Mouse (Mus musculus) T-cell, adult 2 months (primary cell): ENCODE measurements around the gene Ip6k2.
A peak's percentile ranks its signal among the peaks of the same experiment; 100 is the strongest.

Experiments used
- DNase-seq: peaks from one replicate; pipeline ENCODE4 v3.0.0; 2022; ENCODE audit warnings: low spot score

Gene Ip6k2

GRCm38 (mm10) chr9:108783548-108784463 is at the start of gene Ip6k2:
Gene Ip6k2, plus strand, starts transcription at chr9:108783796.
- peak; percentile 90 for DNase-seq

- DNase-seq = no peak
These were observed 49.0 kb upstream of the Ip6k2 start for GRCm38 (mm10) chr9:108734626-108735025.

DNA sequence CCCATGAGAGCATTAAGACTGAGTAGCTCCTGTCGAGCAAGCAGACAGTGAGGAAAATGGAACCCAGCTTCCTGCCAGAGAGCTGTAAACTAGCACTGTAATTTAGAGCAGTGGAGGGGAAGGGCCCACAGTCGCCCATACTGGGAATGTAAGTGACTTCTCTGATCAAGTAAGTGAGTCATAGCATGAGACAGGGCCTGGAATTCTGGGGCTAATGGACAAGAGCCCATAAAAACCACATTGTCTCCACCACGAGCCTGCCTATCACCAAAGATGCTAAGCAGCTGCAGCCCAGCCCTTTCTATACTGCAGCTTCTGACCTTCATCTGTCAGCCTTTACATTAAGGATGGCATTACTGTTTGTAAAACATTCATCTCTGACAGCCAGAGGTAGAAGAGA is 44.4 kb upstream of the Ip6k2 start:
- DNase-seq = no peak

- no peak for DNase-seq
These were observed 43.5 kb upstream of the Ip6k2 start for GRCm38 (mm10) chr9:108740062-108740461.

GRCm38 (mm10) chr9:108742048-108742447 is 41.5 kb upstream of the Ip6k2 start:
- DNase-seq = no peak

GRCm38 (mm10) chr9:108746876-108747499 is 36.6 kb upstream of the Ip6k2 start:
- DNase-seq = no peak

- DNase-seq = no peak
These were observed 35.9 kb upstream of the Ip6k2 start for GRCm38 (mm10) chr9:108747694-108748093.

- DNase-seq = no peak
These were observed 34.9 kb upstream of the Ip6k2 start for GRCm38 (mm10) chr9:108748600-108749183.

- DNase-seq = no peak
These were observed 33.0 kb upstream of the Ip6k2 start for GRCm38 (mm10) chr9:108750616-108751015.

DNA sequence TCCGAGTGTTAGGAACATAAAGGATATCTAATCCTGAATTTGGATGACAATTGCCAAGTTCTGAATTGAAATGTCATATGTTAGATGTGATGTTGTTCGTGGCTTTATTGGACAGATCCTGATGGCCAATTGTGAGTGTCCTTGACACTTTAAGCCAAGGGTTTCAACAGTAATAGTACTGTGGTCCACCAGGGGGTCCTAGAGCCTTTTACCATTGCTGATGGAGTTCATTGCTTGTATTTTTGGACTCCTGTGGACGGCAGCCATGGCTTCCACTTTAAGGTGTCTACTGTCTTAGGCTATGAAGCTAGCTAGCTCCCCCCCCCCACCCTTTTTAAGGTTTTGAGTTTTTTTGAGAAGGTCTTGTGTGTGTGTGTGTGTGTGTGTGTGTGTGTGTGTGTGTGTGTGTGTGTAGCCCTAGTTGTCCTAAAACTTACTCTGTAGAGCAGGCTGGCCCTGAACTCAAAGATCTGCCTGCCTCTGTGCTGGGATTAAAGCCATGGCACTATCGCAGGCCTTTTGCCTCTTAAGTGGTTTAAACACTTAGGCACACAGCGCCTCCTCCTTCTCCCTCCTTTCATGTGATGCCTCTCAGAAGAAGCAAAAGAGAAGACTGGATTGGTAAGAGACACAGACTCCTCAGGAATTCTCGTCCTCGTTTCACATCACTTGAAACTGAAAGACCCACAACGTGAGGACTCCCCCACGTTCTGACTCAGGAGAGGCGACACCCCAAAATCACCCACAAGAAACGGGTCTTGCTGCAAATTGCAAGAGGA is 31.3 kb upstream of the Ip6k2 start:
- DNase-seq = no peak

- DNase-seq = peak; percentile 30
These were observed 30.3 kb upstream of the Ip6k2 start for GRCm38 (mm10) chr9:108753326-108753725.

- no peak for DNase-seq
These were observed 29.6 kb upstream of the Ip6k2 start for GRCm38 (mm10) chr9:108753976-108754375.

DNA sequence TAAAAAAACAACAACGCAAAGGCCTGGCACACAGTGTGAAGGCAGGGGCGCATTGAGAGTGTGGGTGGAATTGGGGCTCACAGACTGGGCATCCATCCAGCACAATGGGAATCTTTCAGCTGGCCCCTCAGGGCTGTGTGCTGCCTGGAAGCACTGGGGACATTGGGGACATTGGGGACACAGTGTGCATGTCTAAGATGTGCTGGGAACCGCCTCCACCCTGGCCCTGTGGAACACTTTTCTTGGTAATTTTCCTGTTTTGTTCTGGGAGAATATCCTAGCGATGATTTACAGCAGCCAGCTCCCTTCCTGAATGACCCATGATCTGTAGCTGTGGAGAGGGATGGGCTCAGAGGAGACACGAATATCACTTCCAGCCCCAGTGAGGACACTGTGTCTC is 29.2 kb upstream of the Ip6k2 start:
- DNase-seq = no peak

DNA sequence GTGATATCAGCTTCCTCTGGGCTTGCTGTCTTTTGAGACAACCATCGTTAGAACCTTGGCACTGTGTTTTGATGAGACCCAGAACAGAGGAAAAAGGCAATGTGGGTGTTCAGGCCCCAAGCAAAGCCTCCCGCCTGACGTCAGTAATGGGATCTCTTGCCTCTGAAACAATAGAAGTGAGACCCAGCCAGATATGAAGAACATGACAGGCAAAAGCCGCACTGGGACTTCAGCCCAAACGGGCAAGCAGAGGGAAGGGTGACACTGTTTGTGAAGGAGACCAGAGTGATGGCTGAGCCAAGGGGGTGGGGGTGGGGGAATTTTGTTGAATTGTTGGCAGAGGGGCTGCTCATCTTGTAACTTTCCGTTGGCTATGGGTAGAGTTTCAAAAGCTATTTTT is 26.2 kb upstream of the Ip6k2 start:
- no peak for DNase-seq

GRCm38 (mm10) chr9:108759121-108759520 is 24.5 kb upstream of the Ip6k2 start:
- DNase-seq = no peak

DNA sequence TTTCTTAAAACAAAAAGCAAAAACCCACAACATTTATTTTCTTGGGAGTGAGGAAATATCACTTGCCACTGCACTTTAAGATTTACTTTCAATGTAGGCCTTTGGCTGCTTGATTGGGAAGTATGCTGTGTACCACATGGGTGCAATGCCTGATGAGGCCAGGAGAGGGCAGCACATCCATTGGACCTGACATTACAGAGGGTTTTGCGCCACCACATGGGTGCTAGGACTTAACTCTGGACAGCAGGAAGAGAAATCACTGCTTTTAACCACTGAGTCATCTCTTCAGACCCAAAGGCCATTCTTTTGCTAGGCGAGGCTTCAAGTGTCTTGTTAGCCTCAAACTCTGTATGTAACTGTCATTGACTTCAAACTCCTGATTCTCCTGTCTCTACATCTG is 23.8 kb upstream of the Ip6k2 start:
- peak; percentile 45 for DNase-seq

- DNase-seq = no peak
These were observed 22.0 kb upstream of the Ip6k2 start for GRCm38 (mm10) chr9:108761561-108761960.

DNA sequence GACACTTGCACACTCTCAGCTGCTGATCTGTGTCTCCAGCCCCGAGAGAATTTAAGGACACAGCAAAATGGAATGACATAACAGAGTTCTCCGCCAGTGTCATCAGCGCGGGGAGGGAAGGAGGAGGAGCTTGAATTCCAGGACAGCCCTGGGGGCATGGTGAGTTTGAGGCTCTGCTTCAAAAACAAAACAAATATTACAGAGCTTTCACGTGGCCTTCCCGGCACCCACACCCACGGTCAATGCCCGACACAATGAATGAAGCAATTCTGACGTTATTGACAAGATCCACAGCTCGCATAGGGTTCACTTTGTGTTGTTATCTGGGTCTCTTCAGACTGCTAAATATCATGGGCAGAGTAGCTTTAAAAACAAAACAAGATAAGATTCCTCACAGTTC is 18.6 kb upstream of the Ip6k2 start:
- DNase-seq = no peak

DNA sequence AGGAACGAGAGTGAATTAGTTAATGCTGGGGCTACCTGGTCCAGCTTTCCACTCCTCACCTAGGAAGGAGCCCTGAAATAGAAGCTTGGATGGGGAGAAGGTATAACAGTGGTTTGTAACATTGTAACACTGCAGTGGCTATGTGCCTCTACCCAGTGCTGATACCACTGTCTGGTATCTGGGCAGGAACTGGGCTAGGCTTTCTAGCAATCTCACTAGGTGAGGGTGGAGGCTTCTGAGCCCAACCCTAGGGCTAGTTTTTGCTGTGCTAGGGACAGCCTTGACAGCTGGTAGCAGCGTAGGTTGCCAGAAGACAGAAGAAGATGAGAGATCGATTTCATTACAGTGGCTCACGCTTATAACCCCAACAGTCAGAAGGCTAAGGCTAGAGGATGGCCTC is 7.0 kb upstream of the Ip6k2 start:
- no peak for DNase-seq

DNA sequence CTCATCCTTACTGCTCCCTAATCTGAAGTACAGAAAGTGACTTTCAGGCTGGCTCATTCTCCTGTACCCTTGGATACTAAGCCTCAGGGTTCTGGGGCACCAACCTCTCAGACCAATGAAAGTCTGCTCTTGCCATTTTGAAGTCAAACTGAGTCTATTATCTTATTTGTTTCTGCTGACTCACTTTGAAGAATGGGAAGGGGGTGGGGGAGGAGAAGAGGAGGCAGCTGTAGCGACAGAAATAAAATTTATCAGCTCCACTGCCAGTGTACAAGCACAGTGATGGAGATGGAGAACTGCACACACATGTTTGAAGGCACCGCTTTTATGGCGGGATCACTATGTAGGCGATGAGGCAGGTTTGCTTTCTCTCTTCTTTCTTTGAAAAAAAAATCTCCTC is 6.3 kb upstream of the Ip6k2 start:
- no peak for DNase-seq

DNA sequence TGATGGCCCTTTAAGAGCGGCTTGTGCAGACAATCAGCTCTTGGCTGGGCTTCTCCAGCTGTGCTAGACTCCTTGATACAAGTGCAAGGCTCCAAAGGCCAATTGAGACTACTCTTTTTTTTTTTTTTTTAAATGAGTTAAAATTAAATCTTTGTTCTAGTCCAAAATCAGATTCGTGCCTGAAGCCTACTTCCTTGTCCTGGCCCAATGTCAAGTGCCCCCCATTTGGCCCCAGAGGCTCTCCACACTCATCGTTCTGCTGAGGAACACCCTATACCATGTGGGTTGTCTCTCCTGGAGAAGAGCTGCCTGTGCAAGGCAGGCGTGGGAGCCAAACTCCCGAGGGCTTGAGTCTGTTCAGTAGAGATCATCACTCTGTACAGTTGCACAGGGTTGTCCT is 2.6 kb upstream of the Ip6k2 start:
- no peak for DNase-seq

DNA sequence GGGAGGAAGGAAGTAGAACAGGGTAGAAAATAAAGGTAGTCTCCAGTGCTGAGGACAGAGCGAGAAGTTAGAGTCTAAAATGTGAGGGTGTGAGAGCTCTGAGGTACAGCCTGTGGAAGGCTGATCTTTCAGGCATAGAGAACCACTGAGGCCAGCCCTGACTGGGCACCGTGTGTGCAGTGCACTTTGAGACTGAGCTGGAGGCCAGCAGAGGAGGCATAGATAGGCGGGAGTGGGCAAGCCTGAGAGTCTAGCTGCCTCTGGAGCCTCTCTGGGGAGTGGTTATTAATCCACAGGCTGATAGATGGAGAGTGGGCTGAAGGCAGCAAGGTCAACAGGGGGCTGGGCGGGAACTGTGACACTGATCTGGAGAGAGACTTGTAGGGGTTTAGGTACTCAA is 1.7 kb upstream of the Ip6k2 start:
- DNase-seq = no peak
